11 mouse cellular contexts compared by ENCODE assay signal in the genomic region with DNA sequence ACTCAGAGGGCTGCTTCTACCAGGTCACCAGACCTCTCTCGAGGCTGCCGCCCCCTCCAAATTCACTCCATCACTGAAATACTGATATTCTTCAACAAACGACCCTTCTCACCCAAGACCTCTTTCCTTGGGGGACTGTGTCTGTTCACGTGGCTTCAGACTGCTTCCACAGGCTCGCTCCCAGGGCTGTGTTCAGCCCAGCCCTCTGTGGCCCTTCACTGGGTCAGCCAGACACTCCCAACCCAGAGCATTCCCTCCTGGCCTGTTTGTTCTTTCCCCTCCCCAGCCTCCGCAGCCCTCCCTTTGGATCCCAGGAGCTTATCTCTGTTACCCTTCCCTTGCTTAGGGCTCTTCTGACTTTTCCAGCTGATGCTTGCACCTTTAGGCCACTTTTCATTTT. TPM values are rescaled to one million over a fixed set of nuclear protein-coding genes. Genes with fewer than 3 reads are reported as not detected.
DNase-seq lines count a peak whose midpoint lies in the region; ATAC-seq and TF ChIP-seq lines count a peak whose summit lies in the region.
"Had no signal": no experiment of that assay in that cellular context is flagged by ENCODE, and none has a peak within 500 bp of the region (broad histone marks: within the 10 kb centered on the region; RNA-seq: fewer than 3 reads in every experiment).

No protein-coding gene starts in this region.

- no peaks in the 10 kb centered on the region for H3K9me3 ChIP-seq in heart, embryonic 15.5 days (replicated peaks)

- DNase-seq in left cerebral cortex, adult 2 months (ENCODE audit: extremely low spot score in 1 of 2, low spot score in 2 of 2): no peak
- no peak for DNase-seq in left cerebral cortex, postnatal 36 days (ENCODE audit: low spot score in 2 of 2)
- peak; percentile 70 for DNase-seq in gastrocnemius, postnatal 25 days
- DNase-seq in right cerebral cortex, postnatal 4 days: no peak
- no peak for DNase-seq in layer of hippocampus, postnatal 25 days (ENCODE audit: extremely low spot score in 1 of 2, low spot score in 1 of 2)
- DNase-seq: cerebellum, postnatal 10 days; spleen, adult 18-20 months had no signal

- intact Hi-C loops in left cerebral cortex, adult 2 months (cut with DNase I): no loop called here
- intact Hi-C loops in left cerebral cortex, postnatal 36 days (cut with DNase I): no loop called here

- H3K4me3 ChIP-seq in left cerebral cortex, adult 2 months: no peak overlapping the region
- no peak overlapping the region for H3K4me3 ChIP-seq in heart, embryonic 15.5 days
- H3K4me3 ChIP-seq in myocyte: no peak overlapping the region

- H3K79me2 ChIP-seq in myocyte (ENCODE audit: control insufficient read depth, insufficient read depth): peaks cover 46% of the 10 kb centered on the region

- peak overlapping the region; percentile 36 for H3K9ac ChIP-seq in heart, embryonic 15.5 days

- peak overlapping the region; percentile 54 for H3K4me2 ChIP-seq in heart, embryonic 15.5 days
- H3K4me2 ChIP-seq in myocyte (ENCODE audit: low read depth): peak overlapping the region; percentile 61

- peak overlapping the region; percentile 68; the same call in 1 of the 2 replicates for H3K27ac ChIP-seq in left cerebral cortex, adult 2 months
- peak overlapping the region; percentile 99 for H3K27ac ChIP-seq in heart, embryonic 15.5 days

- no peak for TF ChIP-seq CTCF in left cerebral cortex, adult 2 months (IDR thresholded peaks at IDR 0.05)

- WGBS in heart, embryonic 15.5 days: 23% methylated on average over 6 of the region's 6 CpGs

- no peaks in the 10 kb centered on the region for H3K36me3 ChIP-seq in heart, embryonic 15.5 days
- no peaks in the 10 kb centered on the region for H3K36me3 ChIP-seq in myocyte (ENCODE audit: control insufficient read depth, insufficient read depth)

- no peaks in the 10 kb centered on the region for H3K27me3 ChIP-seq in heart, embryonic 15.5 days
- no peaks in the 10 kb centered on the region for H3K27me3 ChIP-seq in myocyte (ENCODE audit: control insufficient read depth, insufficient read depth, insufficient read length)

- ATAC-seq in heart, embryonic 15.5 days (replicated peaks; ENCODE audit: insufficient number of reproducible peaks, insufficient read depth, low FRiP score, low read depth): no peak

- peaks cover 71% of the 10 kb centered on the region for H3K4me1 ChIP-seq in heart, embryonic 15.5 days (replicated peaks)

- H3ac ChIP-seq in myocyte (ENCODE audit: control insufficient read depth, insufficient read length): no peak overlapping the region

- TF ChIP-seq POLR2A in myocyte (IDR thresholded peaks at IDR 0.05; ENCODE audit: insufficient read length, low read depth): no peak

TF ChIP-seq in myocyte, 11 proteins besides CTCF, POLR2A, EP300 and RAD21:
- TF ChIP-seq TCF12 (IDR thresholded peaks at IDR 0.05; ENCODE audit: insufficient read depth, poor library complexity, severe bottlenecking): no peak
- TF ChIP-seq MYOG (IDR thresholded peaks at IDR 0.05; ENCODE audit: control insufficient read depth in 1 of 3, insufficient read depth in 1 of 3, insufficient read length in 2 of 3, low read depth in 2 of 3): no peak
- TF ChIP-seq CEBPB (IDR thresholded peaks at IDR 0.05; ENCODE audit: insufficient read depth, poor library complexity, severe bottlenecking): no peak
- no peak for TF ChIP-seq MAX (IDR thresholded peaks at IDR 0.05; ENCODE audit: low read depth)

RNA-seq across cellular contexts. Expression of gene Sp2, which starts 14.3 kb away (rescaled TPM):
- 10 to 100 TPM; 12.6 to 15.2 TPM for total RNA-seq in left cerebral cortex, adult 2 months (2021)
- total RNA-seq in left cerebral cortex, postnatal 36 days (2021): 10 to 100 TPM; 13.1 to 14.5 TPM
- 1 to 10 TPM; 8.9 to 9.0 TPM for total RNA-seq in gastrocnemius, postnatal 25 days (2021)
- polyA plus RNA-seq in heart, embryonic 15.5 days (2015; fragmentation: Nextera tagmentation; extraction: Ambion mirVana): 12.9 and 18.2 TPM in 2 replicates
- polyA plus RNA-seq in myocyte (2012; fragmentation: generic; extraction: Trizol): 11.5 TPM
- 10 to 100 TPM; 12.8 to 15.0 TPM for total RNA-seq in layer of hippocampus, postnatal 25 days (2021)

RNA-seq across cellular contexts. Expression of gene Pnpo, which starts 24.7 kb away (rescaled TPM):
- 10 to 100 TPM; 40.0 to 40.2 TPM for total RNA-seq in left cerebral cortex, adult 2 months (2021)
- 10 to 100 TPM; 36.1 to 43.1 TPM for total RNA-seq in left cerebral cortex, postnatal 36 days (2021)
- total RNA-seq in gastrocnemius, postnatal 25 days (2021): 1 to 10 TPM; 7.0 to 8.3 TPM
- polyA plus RNA-seq in heart, embryonic 15.5 days (2015; fragmentation: Nextera tagmentation; extraction: Ambion mirVana): 65.2 and 74.8 TPM in 2 replicates
- 7.5 TPM for polyA plus RNA-seq in myocyte (2012; fragmentation: generic; extraction: Trizol)
- total RNA-seq in layer of hippocampus, postnatal 25 days (2021): 10 to 100 TPM; 35.1 to 37.9 TPM

RNA-seq across cellular contexts. Expression of gene Prr15l, which starts 40.6 kb away (rescaled TPM):
- not detected for total RNA-seq in left cerebral cortex, adult 2 months (2021)
- total RNA-seq in left cerebral cortex, postnatal 36 days (2021): not detected
- not detected for total RNA-seq in gastrocnemius, postnatal 25 days (2021)
- 1.7 and 2.9 TPM in 2 replicates for polyA plus RNA-seq in heart, embryonic 15.5 days (2015; fragmentation: Nextera tagmentation; extraction: Ambion mirVana)
- 0.07 TPM for polyA plus RNA-seq in myocyte (2012; fragmentation: generic; extraction: Trizol)
- not detected for total RNA-seq in layer of hippocampus, postnatal 25 days (2021)
- total RNA-seq: gastrocnemius, postnatal 36 days; left cerebral cortex, postnatal 10 days had no signal

RNA-seq across cellular contexts. Expression of gene Sp6, which starts 44.7 kb away (rescaled TPM):
- total RNA-seq in left cerebral cortex, adult 2 months (2021): 1 to 10 TPM in 1 of 2 experiments, under 1 TPM in 1; 0.91 to 1.8 TPM
- total RNA-seq in left cerebral cortex, postnatal 36 days (2021): 1 to 10 TPM; 2.2 to 2.5 TPM
- under 1 TPM in 1 of 2 experiments, not detected in 1; 0.10 TPM for total RNA-seq in gastrocnemius, postnatal 25 days (2021)
- 0.09 and 0.15 TPM in 2 replicates for polyA plus RNA-seq in heart, embryonic 15.5 days (2015; fragmentation: Nextera tagmentation; extraction: Ambion mirVana)
- 6.0 TPM for polyA plus RNA-seq in myocyte (2012; fragmentation: generic; extraction: Trizol)
- 1 to 10 TPM in 1 of 2 experiments, under 1 TPM in 1; 0.86 to 1.8 TPM for total RNA-seq in layer of hippocampus, postnatal 25 days (2021)
- total RNA-seq: gastrocnemius, postnatal 36 days had no signal

RNA-seq across cellular contexts. Expression of gene Cdk5rap3, which starts 52.2 kb away (rescaled TPM):
- total RNA-seq in left cerebral cortex, adult 2 months (2021): 10 to 100 TPM; 28.6 to 30.0 TPM
- 10 to 100 TPM; 30.3 to 31.5 TPM for total RNA-seq in left cerebral cortex, postnatal 36 days (2021)
- 10 to 100 TPM; 22.3 to 23.0 TPM for total RNA-seq in gastrocnemius, postnatal 25 days (2021)
- polyA plus RNA-seq in heart, embryonic 15.5 days (2015; fragmentation: Nextera tagmentation; extraction: Ambion mirVana): 45.2 and 58.7 TPM in 2 replicates
- 65.8 TPM for polyA plus RNA-seq in myocyte (2012; fragmentation: generic; extraction: Trizol)
- 10 to 100 TPM; 35.8 to 37.2 TPM for total RNA-seq in layer of hippocampus, postnatal 25 days (2021)
